Mouse (Mus musculus): Measurements from ENCODE around the gene BC037034. TPM values are rescaled to one million over a fixed set of nuclear protein-coding genes. Genes with fewer than 3 reads are reported as not detected.

The BC037034 gene
- 2.2 and 3.0 TPM in 2 replicates for polyA plus RNA-seq (2015; fragmentation: Nextera tagmentation; extraction: Ambion mirVana)

GRCm38 (mm10) chr5:138263260-138264206 is at the start of gene BC037034:
TSS of gene BC037034 (minus strand) at chr5:138264033.
- peaks cover 9% of the 10 kb centered on the region for H3K36me3 ChIP-seq (ENCODE audit: control insufficient read depth, insufficient read depth)
- H3K9ac ChIP-seq (ENCODE audit: low read length), result peak within 1 kb of the TSS; percentile 96
- H3K4me2 ChIP-seq (ENCODE audit: low read depth, low read length), result peak within 1 kb of the TSS; percentile 88
- WGBS, result 1% methylated on average over 71 of the region's 71 CpGs
- peak within 1 kb of the TSS; percentile 76 for H3K27ac ChIP-seq (ENCODE audit: low read length)
- no peaks in the 10 kb centered on the region for H3K27me3 ChIP-seq (ENCODE audit: control insufficient read depth, insufficient read depth, low read length)
- H3K9me3 ChIP-seq (replicated peaks; ENCODE audit: control insufficient read depth, low read length), result no peaks in the 10 kb centered on the region
- peak within 1 kb of the TSS; percentile 93 for H3K4me3 ChIP-seq (ENCODE audit: low read length)
- ATAC-seq (replicated peaks; ENCODE audit: extremely low read depth, insufficient read depth, low FRiP score), result peak; percentile 79
- H3K4me1 ChIP-seq (ENCODE audit: control insufficient read depth, insufficient read depth, low read length), result peaks cover 21% of the 10 kb centered on the region

GRCm38 (mm10) chr5:138312795-138313194 is 49.0 kb upstream of the BC037034 start:
- H3K9me3 ChIP-seq (replicated peaks; ENCODE audit: control insufficient read depth, low read length), result no peaks in the 10 kb centered on the region
- H3K4me1 ChIP-seq (ENCODE audit: control insufficient read depth, insufficient read depth, low read length), result no peaks in the 10 kb centered on the region
- no peak for ATAC-seq (replicated peaks; ENCODE audit: extremely low read depth, insufficient read depth, low FRiP score)
- no peak overlapping the region for H3K4me3 ChIP-seq (ENCODE audit: low read length)
- H3K4me2 ChIP-seq (ENCODE audit: low read depth, low read length), result no peak overlapping the region
- H3K9ac ChIP-seq (ENCODE audit: low read length), result no peak overlapping the region
- no peaks in the 10 kb centered on the region for H3K27me3 ChIP-seq (ENCODE audit: control insufficient read depth, insufficient read depth, low read length)
- no peak overlapping the region for H3K27ac ChIP-seq (ENCODE audit: low read length)
- no peaks in the 10 kb centered on the region for H3K36me3 ChIP-seq (ENCODE audit: control insufficient read depth, insufficient read depth)
- 76% methylated on average over 3 of the region's 3 CpGs for WGBS

- ATAC-seq (replicated peaks; ENCODE audit: extremely low read depth, insufficient read depth, low FRiP score), result no peak
- H3K27me3 ChIP-seq (ENCODE audit: control insufficient read depth, insufficient read depth, low read length), result no peaks in the 10 kb centered on the region
- H3K27ac ChIP-seq (ENCODE audit: low read length), result no peak overlapping the region
- H3K4me3 ChIP-seq (ENCODE audit: low read length), result no peak overlapping the region
- no peaks in the 10 kb centered on the region for H3K9me3 ChIP-seq (replicated peaks; ENCODE audit: control insufficient read depth, low read length)
- 70% methylated on average over 2 of the region's 2 CpGs for WGBS
- no peak overlapping the region for H3K9ac ChIP-seq (ENCODE audit: low read length)
- no peaks in the 10 kb centered on the region for H3K36me3 ChIP-seq (ENCODE audit: control insufficient read depth, insufficient read depth)
- no peaks in the 10 kb centered on the region for H3K4me1 ChIP-seq (ENCODE audit: control insufficient read depth, insufficient read depth, low read length)
- no peak overlapping the region for H3K4me2 ChIP-seq (ENCODE audit: low read depth, low read length)
Measured at GRCm38 (mm10) chr5:138299613-138300012, 35.8 kb upstream of the BC037034 start.

GRCm38 (mm10) chr5:138294158-138294557 is 30.3 kb upstream of the BC037034 start:
- Histone ChIP-seq H3K4me3 (ENCODE audit: low read length) (no peak overlapping the region), H3K36me3 (ENCODE audit: control insufficient read depth, insufficient read depth) (no peaks in the 10 kb centered on the region), H3K4me1 (ENCODE audit: control insufficient read depth, insufficient read depth, low read length) (no peaks in the 10 kb centered on the region), H3K27me3 (ENCODE audit: control insufficient read depth, insufficient read depth, low read length) (no peaks in the 10 kb centered on the region), H3K27ac (ENCODE audit: low read length) (no peak overlapping the region), H3K9me3 (replicated peaks; ENCODE audit: control insufficient read depth, low read length) (no peaks in the 10 kb centered on the region), H3K4me2 (ENCODE audit: low read depth, low read length) (no peak overlapping the region), H3K9ac (ENCODE audit: low read length) (no peak overlapping the region)
- no peak for ATAC-seq (replicated peaks; ENCODE audit: extremely low read depth, insufficient read depth, low FRiP score)

- ATAC-seq (replicated peaks; ENCODE audit: extremely low read depth, insufficient read depth, low FRiP score), result no peak
- Histone ChIP-seq H3K9me3 (replicated peaks; ENCODE audit: control insufficient read depth, low read length) (peaks cover 2% of the 10 kb centered on the region), H3K4me3 (ENCODE audit: low read length) (no peak overlapping the region), H3K4me2 (ENCODE audit: low read depth, low read length) (no peak overlapping the region), H3K27me3 (ENCODE audit: control insufficient read depth, insufficient read depth, low read length) (no peaks in the 10 kb centered on the region), H3K9ac (ENCODE audit: low read length) (no peak overlapping the region), H3K36me3 (ENCODE audit: control insufficient read depth, insufficient read depth) (no peaks in the 10 kb centered on the region), H3K27ac (ENCODE audit: low read length) (no peak overlapping the region), H3K4me1 (ENCODE audit: control insufficient read depth, insufficient read depth, low read length) (no peaks in the 10 kb centered on the region)
- WGBS, result 73% methylated on average over 1 of the region's 1 CpGs
Measured at GRCm38 (mm10) chr5:138291638-138292037, 27.8 kb upstream of the BC037034 start.

- Histone ChIP-seq H3K4me1 (ENCODE audit: control insufficient read depth, insufficient read depth, low read length) (no peaks in the 10 kb centered on the region), H3K27me3 (ENCODE audit: control insufficient read depth, insufficient read depth, low read length) (no peaks in the 10 kb centered on the region), H3K9ac (ENCODE audit: low read length) (no peak overlapping the region), H3K9me3 (replicated peaks; ENCODE audit: control insufficient read depth, low read length) (peaks cover 2% of the 10 kb centered on the region), H3K4me3 (ENCODE audit: low read length) (no peak overlapping the region), H3K36me3 (ENCODE audit: control insufficient read depth, insufficient read depth) (no peaks in the 10 kb centered on the region), H3K4me2 (ENCODE audit: low read depth, low read length) (no peak overlapping the region), H3K27ac (ENCODE audit: low read length) (no peak overlapping the region)
- ATAC-seq (replicated peaks; ENCODE audit: extremely low read depth, insufficient read depth, low FRiP score), result no peak
- WGBS, result 60% methylated on average over 3 of the region's 3 CpGs
Measured at GRCm38 (mm10) chr5:138287861-138288260, 24.0 kb upstream of the BC037034 start.

GRCm38 (mm10) chr5:138283540-138283939 is 19.7 kb upstream of the BC037034 start:
- no peak overlapping the region for H3K9ac ChIP-seq (ENCODE audit: low read length)
- 55% methylated on average over 1 of the region's 1 CpGs for WGBS
- H3K4me2 ChIP-seq (ENCODE audit: low read depth, low read length), result no peak overlapping the region
- ATAC-seq (replicated peaks; ENCODE audit: extremely low read depth, insufficient read depth, low FRiP score), result no peak
- peaks cover 6% of the 10 kb centered on the region for H3K4me1 ChIP-seq (ENCODE audit: control insufficient read depth, insufficient read depth, low read length)
- peaks cover 12% of the 10 kb centered on the region for H3K9me3 ChIP-seq (replicated peaks; ENCODE audit: control insufficient read depth, low read length)
- no peaks in the 10 kb centered on the region for H3K27me3 ChIP-seq (ENCODE audit: control insufficient read depth, insufficient read depth, low read length)
- no peak overlapping the region for H3K4me3 ChIP-seq (ENCODE audit: low read length)
- H3K36me3 ChIP-seq (ENCODE audit: control insufficient read depth, insufficient read depth), result no peaks in the 10 kb centered on the region
- H3K27ac ChIP-seq (ENCODE audit: low read length), result no peak overlapping the region

- Histone ChIP-seq H3K4me3 (ENCODE audit: low read length) (no peak overlapping the region), H3K27me3 (ENCODE audit: control insufficient read depth, insufficient read depth, low read length) (no peaks in the 10 kb centered on the region), H3K9ac (ENCODE audit: low read length) (no peak overlapping the region), H3K9me3 (replicated peaks; ENCODE audit: control insufficient read depth, low read length) (peaks cover 10% of the 10 kb centered on the region), H3K27ac (ENCODE audit: low read length) (no peak overlapping the region), H3K4me1 (ENCODE audit: control insufficient read depth, insufficient read depth, low read length) (peaks cover 6% of the 10 kb centered on the region), H3K4me2 (ENCODE audit: low read depth, low read length) (no peak overlapping the region), H3K36me3 (ENCODE audit: control insufficient read depth, insufficient read depth) (no peaks in the 10 kb centered on the region)
- 71% methylated on average over 2 of the region's 2 CpGs for WGBS
- no peak for ATAC-seq (replicated peaks; ENCODE audit: extremely low read depth, insufficient read depth, low FRiP score)
Measured at GRCm38 (mm10) chr5:138281798-138282197, 18.0 kb upstream of the BC037034 start.

- Histone ChIP-seq H3K9ac (ENCODE audit: low read length) (no peak overlapping the region), H3K4me2 (ENCODE audit: low read depth, low read length) (no peak overlapping the region), H3K4me1 (ENCODE audit: control insufficient read depth, insufficient read depth, low read length) (peaks cover 6% of the 10 kb centered on the region), H3K4me3 (ENCODE audit: low read length) (no peak overlapping the region), H3K36me3 (ENCODE audit: control insufficient read depth, insufficient read depth) (no peaks in the 10 kb centered on the region), H3K27ac (ENCODE audit: low read length) (no peak overlapping the region), H3K9me3 (replicated peaks; ENCODE audit: control insufficient read depth, low read length) (peaks cover 10% of the 10 kb centered on the region), H3K27me3 (ENCODE audit: control insufficient read depth, insufficient read depth, low read length) (no peaks in the 10 kb centered on the region; the same call in 1 of the 2 replicates)
- no peak for ATAC-seq (replicated peaks; ENCODE audit: extremely low read depth, insufficient read depth, low FRiP score)
- 86% methylated on average over 15 of the region's 15 CpGs for WGBS
Measured at GRCm38 (mm10) chr5:138280829-138281228, 17.0 kb upstream of the BC037034 start.
